Mouse (Mus musculus) cerebellum, postnatal 10 days (tissue): ENCODE results near the gene Mettl16.

Experiments used
- DNase-seq, 2 experiments: peaks; one replicate each; pipeline ENCODE4 v3.0.0; 2021; ENCODE audit warnings: mixed read lengths in 2 of 2

The Mettl16 gene

DNA sequence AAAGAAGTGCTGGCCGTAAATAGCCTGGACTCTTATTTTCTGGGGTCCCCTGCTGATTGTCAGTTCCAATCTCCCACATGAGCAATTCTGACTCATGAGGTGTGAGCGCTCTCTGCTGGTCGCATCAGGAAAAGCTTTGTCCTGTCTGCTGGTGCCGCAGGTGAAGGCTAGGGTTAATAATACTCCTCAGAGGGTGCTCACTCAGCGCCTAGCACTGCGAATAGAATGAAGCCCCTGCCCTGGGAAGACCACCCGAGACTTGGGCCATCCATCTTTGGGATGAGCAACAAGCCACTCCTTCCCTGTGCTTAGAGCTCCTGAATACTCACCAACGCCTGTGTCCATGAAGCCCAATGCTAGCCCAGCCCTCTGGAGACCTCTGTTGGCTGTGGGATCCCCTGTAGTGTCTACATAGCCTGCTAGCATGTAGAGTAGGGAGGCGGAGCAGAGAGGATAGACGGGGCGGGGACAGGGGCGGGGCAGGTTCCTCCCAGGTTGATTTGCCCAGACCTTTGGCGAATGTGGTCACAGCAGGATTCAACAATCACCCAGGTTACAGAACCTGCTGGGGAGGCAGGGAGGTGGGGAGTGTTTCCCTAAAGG, 77.4 kb downstream of the Mettl16 start:
- peak; percentile 91 to 94 for DNase-seq

DNA sequence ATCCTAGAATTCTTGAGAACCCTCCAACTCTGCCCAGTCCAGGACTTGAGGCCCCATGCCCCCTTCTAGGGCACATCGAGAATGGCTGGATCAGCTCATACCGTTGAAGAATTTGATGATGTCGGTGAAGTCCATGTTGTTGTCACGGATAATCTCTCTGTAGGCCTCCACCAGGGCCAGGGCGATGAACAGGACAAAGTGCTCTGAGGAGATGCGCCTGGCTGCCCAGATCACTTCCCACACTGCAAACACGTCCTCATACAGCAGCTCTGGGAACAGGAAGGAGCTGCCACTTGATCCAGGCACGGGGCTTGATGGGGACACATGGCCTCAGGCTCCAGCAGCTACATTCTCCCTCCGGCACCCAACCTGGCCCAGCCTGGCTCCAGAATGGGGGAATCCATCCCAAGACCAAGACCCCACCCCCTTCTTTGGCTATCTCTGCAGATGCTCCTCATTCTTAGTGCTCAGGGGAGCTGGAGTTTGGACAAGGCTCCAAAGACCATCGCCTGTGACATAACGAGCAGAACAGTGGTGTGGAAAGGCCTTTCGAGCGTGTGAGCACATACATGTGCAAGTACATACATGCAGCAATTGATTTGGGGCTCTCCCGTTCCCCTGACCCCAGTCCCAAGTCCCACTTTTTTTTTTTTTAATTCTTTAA, 80.5 kb downstream of the Mettl16 start:
- no peak for DNase-seq

DNA sequence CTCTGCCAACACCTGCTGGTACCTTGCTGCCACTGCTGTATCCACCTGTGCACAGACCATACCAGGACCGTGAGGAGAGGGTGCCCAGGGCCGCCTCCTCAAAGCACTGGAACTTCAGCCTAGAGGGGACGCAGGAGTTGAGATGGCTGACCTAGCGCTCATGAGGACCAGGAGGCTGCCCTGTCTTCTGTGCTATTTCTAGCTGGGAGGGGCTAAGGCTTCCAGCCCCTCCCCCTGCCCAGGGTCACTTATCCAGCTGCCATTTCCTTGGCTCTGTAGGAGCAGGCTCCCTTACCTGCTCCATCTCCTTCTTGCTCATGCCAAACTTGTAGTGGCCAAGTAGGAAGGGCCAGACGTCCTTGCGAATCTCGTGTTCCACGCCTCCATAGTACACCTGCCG, 87.1 kb downstream of the Mettl16 start:
- DNase-seq: no peak

DNA sequence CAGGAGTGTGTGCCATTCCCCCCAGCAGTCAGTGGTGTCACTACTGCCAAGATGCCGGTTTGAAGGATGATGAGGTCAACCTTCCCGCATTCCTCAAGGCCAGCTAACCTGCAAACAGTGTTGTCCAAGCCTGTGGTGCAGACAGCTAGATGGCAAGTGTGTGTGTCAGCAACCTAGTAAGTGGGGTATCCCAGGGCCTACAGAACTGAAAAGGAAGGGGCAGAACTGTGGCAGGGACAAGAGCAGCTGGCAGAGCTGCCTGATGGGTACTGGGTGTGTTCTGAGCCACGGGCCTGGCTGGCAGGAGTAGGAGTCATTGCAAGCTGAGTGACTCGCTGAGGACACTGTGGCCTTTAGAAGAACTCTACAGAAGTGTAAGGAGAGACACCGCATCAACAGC, 91.5 kb downstream of the Mettl16 start:
- no peak for DNase-seq

DNA sequence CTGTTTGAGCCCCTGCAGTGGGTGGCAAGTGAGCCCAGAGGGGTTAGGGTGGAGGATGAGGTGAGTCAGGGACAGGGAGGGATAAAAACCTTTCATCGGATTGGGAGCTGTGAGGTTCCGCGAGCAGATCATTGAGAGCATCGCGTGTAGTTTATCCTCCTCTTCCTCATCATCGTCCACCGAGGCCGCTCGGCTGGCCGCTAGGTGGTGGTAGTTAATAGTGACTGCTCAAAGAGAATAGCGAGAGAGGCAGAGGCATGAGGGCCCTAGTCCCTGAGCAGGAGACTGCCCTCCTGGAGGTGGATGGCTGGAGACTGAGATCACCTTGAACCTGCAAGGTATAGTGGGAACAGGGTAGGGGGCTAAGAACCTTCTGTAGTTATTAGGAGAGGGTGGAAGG, 92.8 kb downstream of the Mettl16 start:
- peak; percentile 76 to 77 for DNase-seq

DNA sequence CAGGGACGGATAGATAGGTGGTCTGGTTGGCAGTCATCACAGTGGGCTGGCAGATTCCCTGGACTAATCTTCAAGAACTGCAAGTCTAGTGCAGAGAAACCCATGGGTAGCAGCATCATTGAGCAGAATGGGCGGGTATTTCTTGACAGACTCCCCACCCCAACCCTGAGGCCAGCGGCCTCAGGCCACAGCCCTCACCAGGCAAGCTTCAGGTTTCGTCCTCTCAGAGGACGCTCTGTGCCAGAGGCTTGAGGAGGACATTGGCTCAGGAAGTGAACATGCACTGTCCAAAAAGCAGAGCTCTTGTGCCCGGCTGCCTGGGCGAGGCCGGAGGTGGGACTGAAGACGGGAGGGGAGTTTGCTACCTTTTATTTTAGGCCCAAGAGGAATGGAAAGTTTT, 93.8 kb downstream of the Mettl16 start:
- no peak for DNase-seq

DNA sequence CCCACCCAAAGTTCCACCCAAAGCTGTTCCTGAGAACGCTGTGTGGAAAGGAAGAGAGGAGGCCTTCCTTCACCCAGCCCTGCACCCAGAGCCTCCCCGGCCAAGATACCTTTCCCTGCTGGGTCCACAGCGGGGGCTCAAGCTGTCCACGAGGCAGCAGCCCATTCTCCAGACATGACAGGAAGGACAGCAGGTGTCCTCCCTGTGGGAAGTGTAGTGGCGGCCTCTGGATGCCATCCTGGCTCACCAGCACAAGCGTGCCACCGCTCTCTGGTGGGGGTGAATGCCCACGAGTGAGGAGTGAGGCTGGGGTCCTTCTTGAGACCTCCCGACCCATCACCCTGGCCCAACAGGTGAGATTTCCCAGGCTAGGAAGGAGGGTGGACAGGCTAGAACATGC, 94.6 kb downstream of the Mettl16 start:
- DNase-seq: peak in 1 of 2 experiments; percentile 45

DNA sequence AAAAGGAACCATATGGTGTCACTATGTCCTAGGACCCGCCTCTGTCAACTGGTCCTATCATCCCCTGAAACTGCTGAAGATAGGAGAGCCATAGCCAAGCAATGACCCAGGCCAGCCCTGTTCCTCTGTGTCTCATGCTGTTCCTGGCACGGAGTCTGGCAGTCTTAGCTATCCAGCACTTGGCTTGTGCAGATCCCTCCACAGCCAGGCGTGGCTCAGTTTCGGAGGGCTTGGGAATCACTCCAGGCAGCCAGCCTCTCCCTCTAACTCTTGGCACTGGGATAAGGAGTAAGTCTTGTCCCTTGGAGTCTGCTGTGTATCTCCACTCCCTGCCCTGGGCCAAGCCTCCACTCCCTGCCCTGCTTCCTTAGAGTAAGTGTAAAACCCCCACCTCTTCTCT, 96.0 kb downstream of the Mettl16 start:
- DNase-seq: peak; percentile 96 to 98

DNA sequence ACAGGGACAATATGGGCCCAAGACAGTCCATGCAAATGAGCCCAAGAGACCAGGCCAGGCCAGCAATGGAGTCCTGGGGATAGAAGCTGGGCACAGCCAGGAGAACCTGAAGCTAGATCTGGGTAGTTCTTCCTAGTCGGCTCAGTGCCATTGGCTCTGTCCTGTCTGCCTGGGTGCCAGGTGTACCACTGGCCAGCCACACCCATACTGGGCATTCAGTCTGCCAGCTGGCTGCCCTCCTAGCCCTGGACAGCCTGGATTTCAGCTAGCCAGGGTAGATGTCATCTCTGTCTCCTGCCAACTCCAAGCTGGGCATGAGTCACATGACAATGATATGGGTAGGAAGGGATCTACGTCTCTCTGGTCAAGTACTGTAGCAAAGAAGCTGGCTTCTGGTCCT, 96.6 kb downstream of the Mettl16 start:
- DNase-seq: peak; percentile 98

DNA sequence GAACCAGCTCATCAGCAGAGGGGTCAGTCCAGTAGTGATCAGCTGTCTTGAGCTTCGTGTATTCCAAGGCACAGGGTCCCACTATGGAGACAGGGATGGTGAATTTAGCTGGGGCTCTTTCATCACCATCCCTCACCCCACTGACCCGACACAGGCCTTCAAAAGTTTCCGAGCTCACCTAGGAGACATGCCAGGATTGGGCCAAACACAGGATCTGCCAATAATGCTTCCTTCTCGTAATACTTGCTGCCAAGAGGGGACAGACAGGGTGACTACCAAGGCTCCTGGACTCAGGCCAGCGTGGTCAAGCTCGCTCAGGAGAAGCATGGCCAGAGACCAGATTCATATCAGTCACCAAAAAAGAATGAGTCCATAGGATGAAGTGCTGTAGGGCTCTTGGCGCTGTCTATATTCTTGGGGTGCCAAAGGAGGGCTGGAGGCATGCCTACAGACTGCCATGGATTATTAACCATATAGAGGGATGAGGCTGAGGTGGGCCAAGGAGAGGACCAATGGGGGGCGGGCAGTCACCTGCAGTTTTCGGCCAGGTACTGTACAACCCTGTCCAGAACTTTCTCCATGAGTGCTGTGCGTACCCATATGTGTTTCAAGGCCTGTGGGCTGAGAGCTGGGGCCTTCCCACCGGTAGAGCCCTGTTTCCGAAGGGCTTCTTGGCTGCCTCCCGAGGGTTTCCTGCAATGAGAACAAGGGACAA, 97.6 kb downstream of the Mettl16 start:
- DNase-seq: peak; percentile 78 to 85

DNA sequence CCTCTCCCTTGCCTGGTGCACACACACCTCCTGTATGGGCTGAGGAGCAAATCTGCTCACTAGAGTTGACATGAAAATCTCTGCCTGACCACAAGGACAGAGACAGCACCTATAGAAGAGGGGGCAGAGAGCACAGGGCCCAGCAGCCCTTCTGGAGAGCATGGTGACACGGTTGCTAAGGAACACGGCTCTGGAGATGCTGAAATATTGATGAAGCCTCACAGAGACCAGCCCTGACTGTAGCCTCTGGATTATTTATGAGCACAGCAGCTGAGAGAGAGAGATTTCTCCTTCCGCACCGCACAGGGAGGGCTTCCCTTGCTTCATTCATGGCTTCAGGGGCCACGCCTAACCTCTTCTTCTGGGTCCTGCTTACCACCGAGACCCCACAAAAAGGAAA, 99.0 kb downstream of the Mettl16 start:
- no peak for DNase-seq

DNA sequence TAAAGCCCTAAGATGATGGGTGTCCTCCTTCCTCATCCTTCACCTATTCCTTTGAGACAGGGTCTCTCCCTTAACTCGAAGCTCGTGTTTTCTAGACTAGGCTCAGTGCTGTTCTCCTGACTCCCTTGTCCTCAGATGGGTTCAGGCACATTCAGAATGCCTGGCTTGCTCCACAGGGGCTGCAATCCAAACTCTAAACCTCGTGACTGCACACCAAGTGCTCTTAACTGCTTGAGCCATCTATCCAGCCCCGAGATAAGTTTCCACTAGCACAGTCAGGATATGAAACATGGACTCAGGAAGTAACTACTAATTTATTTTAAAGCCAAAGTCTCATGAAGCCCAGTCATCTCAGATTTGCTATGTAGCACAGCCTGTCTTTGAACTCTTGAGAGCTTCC, 99.9 kb downstream of the Mettl16 start:
- DNase-seq: no peak

DNA sequence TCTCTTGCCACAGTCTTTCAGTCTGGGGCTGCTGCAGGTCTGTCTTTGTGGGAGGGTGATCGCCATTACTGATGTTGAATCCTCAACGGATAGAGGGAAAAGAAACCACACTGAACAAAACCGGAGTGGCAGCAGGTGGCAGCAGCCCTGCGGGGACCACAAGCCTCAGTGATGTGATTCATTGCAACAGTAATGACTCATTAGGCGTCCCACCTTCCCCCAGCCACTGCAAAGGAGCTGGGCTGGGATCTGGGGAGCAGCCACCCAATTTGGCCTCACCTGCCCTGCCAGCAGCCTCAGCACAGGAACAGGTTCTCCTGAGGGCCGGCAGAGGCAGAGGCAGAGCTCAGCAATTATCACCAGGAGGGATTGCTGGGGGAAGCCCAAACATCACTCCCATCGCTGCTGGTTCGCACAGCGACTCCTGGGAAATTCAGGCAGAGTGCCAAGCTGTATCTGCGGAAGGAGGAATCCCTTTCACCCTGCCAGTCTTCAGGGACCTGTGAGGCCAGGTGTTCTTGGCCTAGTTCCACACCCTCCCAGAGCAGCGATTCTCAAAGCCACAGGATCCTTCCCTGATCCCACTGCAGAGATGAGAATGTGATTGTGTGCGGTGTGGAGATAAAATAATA, 100.5 kb downstream of the Mettl16 start:
- peak; percentile 48 to 57 for DNase-seq

DNA sequence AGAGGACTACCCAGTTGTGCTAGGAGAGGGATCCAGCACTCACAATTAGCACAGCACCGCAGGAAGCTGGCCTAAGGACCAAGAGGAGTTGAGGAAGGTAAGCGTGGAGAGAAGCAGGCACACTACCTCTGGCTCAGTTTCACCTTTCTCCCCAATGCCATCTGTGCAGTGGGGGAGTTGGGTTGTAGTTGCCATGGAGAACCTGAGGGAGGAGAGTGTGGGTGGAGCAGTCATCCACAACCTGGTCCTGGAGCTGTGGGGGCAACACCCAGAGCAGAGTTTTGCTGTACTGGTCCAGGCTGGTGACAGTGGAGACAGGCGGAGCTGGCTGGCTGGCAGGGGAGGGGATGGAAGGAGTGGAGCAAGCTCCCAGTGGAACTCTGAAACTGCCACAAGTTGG, 104.0 kb downstream of the Mettl16 start:
- DNase-seq: peak; percentile 61 to 72

DNA sequence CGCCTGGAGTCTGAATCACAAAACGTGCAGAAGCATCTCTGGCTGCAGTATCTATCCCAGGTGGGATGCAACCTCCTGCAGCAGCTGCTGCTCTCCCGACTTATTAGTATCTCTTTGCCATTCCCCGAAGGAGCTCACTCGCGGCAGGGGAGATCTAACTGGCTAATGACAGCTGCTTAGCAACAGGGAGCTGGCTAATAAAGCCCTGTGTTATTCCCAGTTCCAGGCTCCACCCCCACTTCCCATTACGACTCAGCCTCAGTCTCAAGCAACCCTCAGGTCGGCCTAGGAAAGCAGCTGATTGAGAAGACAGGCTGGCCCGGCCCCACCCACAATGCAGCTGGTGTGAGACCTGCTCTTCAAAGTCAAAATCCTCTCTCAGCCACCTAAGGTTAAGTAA, 106.2 kb downstream of the Mettl16 start:
- peak; percentile 89 to 91 for DNase-seq
